Mouse (Mus musculus) E14TG2a.4 (cell line): ENCODE measurements around the gene Prmt7.

Experiments
- CTCF ChIP-seq: conservative IDR thresholded peaks from 2 replicates; pipeline ENCODE4 v1.5.1; 2014; ENCODE audit warnings: low read length
- NANOG ChIP-seq: IDR thresholded peaks from 2 replicates; pipeline ENCODE4 v1.6.1; 2014; ENCODE audit warnings: borderline replicate concordance, low read length, mixed read lengths
- POU5F1 ChIP-seq: IDR thresholded peaks from 2 replicates; pipeline ENCODE4 v1.6.1; 2014; ENCODE audit warnings: low read length, borderline replicate concordance

- no peak for TF ChIP-seq CTCF
- TF ChIP-seq NANOG = no peak
- no peak for TF ChIP-seq POU5F1
These were observed 78.0 kb downstream of the Prmt7 start for GRCm38 (mm10) chr8:106288732-106289131.
